Mouse (Mus musculus): Measurements from ENCODE around the gene Zmym5.

GRCm38 (mm10) chr14:56832563-56833113 lies 21.1 kb upstream of the Zmym5 start:
- TF ChIP-seq CTCF (IDR thresholded peaks at IDR 0.05; ENCODE audit: insufficient read depth, low read length): no peak
- no peak for TF ChIP-seq POLR2A (IDR thresholded peaks at IDR 0.05; ENCODE audit: borderline replicate concordance, extremely low read depth, low read depth, low read length)

All from lung, adult 2 months (tissue).